Mouse (Mus musculus): Measurements from ENCODE around the gene Kif9.

Kif9 gene

DNA sequence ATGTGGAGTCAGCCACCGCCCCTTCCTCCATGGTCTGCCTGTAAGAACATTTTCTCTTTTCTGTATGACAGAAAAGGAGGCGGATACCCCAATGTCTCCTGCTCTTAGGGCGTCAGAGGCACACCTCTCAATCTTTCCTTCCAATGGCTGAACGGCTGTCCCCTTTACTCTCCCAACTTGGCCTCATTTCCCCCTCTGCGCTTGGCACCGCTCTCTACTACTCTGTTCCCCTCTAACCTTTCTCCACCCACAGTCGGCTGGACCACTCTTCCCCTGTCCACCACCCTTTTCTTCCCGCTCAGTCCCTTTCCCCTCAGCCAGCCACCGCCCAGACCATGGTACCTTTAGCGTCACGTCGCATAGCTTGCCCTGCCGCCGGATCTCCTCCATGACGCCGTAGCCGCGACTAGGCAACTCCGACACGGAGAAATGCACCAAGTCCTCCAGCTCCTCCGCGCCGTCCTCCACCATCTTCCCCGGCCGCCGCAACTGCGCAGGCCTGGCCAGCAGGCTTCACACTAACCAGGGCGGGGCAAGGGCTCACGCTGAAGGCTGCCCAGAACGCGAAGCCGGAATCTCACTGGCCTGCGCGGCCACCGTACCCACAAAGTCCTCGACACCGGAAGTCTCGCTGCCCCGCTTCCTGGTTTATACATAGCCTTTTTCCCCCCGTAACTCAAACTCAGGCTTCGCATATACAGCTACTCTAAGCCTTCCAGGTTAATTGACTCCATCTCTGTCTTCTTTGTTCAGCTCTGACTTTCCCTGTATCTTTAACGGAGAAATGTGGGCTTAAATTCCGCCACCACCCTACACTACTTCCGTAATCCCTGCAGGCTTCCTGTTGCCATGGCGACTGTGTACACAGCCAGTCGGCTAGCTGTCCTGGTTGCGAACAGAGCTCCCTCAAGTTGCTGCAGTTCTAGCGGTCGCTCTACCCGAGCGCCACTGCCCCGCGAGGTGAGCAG, at the start of gene Kif9, which contains the start of gene Klhl18:
Gene Kif9 (plus strand): TSS at position 835 of the 968 bp plus-strand sequence.
Gene Klhl18 (minus strand): TSS at position 571 of the 968 bp plus-strand sequence.
- peak; percentile 97 for DNase-seq

DNA sequence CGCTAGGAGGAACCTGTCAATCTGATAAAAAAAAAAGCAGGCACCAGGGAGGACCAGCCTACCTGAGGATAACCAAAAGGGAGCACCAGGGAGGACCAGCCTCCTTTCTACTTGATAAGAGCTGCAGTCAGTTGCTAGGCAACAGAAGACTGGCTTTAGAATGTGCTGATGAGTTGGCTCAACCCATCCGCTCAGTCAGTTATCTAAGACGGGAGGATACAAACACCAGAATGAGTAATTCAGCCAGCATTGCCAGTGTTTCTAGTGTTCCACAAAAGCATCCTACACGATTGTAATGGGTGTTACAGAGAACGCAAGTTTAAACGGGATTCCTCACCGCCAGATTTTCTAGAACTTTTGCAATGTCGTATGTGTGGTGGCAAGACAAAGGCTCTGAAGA, 45.5 kb upstream of the Kif9 start:
- DNase-seq: no peak

DNA sequence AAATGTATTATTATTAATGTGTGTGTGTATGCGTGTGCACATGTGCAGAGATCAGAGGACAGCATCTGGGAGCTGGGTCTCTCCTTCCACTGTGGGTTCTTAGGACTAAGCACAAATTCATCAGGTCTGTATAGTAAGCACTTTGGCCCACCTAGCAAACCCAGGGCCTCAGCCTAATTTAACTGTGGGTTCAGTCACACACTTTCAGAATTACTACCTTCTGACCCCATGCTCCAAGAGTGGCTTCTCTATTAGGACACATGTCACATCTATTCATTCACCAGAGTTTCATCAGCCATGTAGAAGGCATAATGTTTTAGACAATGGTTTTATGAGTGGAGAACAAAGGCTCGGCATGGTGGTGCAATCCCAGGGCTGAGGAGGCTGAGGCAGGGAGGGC, 43.7 kb upstream of the Kif9 start:
- no peak for DNase-seq

DNA sequence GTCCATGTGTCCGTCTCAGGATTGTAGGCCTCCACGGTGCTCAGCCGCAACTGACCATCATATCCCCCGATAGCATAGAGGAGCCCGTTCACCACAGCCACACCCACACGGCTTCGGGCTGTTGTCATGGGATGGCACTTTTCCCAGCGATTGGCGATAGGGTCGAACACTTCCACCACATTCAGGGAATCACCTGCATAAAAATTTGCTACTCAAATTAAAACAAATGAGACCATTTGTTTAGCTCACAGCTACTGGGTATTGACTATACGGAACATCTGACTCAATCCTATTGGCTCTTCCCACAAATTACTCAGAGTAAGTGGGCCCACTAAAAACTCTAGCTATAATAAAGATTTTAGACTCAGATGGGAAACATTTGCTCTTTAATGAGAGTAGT, 40.7 kb upstream of the Kif9 start:
- no peak for DNase-seq

DNA sequence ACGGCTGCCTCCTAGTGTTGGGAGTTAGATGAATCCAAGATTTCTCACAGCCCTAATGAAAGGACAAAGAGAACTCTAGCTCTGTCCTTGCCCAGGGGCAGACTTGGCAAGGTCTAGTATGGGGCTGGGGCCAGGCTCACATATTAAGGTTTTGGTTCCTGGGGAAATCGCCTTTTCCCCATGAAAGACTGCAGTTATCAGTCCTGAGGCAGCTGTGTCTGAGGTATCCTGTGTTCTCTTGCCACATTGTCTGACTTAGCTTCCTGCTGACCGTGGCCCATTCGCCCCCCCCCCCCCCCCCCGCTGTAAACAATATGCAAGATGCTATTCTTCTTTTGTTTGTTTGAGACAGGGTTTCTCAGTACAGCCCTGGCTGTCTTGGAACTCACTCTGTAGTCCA, 36.7 kb upstream of the Kif9 start:
- no peak for DNase-seq

DNA sequence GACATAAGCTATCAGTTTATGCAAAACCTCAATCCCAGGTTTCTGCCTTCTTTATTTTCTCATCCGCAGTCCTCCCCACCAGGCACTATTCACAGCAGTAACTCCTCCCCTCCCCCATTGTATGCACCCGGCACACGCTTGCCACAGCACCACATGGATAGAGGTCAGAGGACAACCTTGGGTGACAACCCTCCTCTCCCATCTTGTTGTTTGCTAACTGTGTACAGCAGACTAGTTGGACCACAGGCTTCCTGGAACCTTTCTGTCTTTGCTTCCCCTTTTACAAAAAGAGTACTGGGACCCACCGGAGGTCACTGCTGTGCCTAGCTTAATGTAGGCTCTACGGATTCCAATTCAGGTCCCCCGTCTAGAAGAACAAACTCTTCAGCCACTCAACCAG, 36.2 kb upstream of the Kif9 start:
- DNase-seq: no peak

DNA sequence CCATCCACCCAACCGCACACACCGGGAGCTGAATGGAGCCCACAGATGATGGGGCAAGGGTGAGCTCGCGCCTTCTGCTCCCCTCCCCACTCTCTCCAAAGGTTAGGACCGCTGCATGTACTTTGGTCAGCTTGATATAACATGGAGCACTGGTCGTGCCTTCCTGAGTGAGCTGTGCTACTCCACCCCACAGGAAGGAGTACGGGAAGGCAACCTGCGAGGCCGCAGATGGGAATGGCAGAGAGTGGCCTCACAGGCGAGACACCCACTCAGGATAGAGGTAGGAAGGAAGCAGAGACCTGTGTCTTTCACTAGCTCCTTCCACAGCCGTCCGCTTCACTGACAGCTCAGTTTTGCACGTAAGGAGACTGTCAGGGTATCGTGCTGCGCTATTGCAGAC, 28.4 kb upstream of the Kif9 start:
- DNase-seq: no peak

DNA sequence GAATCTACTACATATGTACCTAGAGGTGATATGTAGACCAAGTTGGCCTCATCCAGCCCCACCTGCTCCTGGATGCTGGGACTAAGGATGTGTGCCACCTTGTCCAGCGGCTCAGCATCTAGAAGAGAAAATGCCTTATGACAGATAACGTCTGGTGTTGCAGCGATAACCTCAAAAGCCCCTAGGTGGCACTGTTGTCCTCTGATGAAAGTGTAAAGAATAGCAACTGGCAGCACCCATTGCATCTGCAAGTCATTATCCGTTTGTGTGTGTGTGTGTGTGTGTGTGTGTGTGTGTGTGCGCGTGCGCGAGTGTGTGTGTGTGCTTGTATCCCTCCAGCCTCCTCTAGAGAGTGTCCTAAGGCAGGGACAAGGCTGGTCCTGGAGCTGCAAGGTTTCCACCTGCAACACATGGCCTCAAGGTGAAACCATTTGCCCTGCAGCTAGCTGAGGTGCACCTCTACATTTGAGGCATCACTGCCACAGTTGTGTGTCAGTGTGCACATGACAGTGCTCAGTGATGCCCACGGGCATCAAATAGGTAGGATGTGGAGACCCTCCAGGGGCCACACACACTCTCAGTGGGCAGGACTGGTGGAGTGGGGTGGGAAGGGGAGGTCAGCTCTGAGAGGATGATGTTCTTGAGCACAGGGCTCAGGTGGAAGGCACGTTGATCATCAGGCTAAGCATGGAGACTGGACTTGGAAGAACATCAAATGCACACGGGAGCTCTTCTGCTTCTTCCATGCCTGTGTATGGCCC, 27.7 kb upstream of the Kif9 start:
- peak; percentile 43 for DNase-seq

DNA sequence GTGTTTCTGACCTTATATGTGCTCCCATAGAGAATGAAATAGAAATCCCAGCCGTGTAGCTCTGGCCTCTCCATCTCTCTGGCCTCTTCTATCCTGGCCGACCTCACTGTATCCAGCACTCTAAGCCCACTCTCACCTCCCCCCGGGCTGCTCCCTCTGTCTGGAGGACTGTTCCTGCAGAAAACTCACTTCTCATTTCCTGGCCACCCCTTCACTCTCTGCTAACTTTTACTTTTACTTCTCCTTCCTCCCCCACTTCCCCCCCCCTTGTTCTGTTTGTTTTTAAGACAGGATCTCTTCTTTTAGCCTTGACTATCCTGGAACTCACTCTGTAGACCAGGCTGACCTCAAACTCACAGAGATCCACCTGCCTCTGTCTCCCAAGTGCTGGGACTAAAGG, 24.2 kb upstream of the Kif9 start:
- no peak for DNase-seq

DNA sequence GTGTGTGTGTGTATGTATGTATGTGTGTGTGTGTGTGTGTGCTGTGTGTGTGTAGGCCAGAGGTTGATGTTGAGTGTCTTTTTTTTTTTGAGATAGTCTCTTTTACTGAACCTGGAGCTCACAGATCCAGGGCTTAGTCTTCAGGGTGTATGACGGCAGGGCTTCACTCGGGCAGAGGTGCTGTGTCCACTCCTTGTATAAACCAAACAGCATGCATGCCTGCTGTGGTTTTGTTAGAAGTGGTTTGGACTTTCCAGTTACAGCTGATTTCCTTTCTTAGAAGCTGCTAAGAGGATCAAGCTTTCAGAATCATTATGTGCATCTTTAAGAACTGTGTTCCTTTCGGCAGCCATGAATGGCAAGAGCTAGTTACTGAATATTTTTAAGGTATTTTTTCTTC, 18.8 kb upstream of the Kif9 start:
- no peak for DNase-seq

DNA sequence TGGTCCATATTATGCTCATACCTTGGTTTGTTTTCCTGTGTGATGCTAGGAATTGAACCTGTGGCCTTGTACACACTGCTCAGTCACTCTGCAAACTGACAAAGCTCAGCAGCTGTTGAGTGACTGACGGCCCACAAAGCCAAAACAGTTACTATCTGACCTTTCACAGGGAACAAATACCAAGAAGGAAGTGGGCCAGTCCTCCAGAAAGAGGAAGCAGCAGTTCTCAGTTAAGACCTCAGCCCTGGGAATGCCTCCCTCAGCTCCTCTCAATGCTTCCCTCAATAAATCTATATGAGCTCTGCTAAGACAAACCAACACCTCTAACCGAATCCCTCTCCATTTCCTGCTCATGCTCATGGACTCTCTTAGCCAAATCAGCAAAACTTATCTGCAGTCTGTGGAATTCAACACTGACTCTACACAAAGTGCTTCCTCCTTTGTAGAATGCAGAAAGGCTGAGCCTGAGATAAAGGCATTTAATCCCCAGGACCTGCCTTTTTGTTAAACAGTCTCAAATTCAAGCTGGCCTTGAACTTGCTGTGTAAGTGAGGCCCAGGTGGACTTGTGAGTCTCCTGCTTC, 17.5 kb upstream of the Kif9 start:
- no peak for DNase-seq

DNA sequence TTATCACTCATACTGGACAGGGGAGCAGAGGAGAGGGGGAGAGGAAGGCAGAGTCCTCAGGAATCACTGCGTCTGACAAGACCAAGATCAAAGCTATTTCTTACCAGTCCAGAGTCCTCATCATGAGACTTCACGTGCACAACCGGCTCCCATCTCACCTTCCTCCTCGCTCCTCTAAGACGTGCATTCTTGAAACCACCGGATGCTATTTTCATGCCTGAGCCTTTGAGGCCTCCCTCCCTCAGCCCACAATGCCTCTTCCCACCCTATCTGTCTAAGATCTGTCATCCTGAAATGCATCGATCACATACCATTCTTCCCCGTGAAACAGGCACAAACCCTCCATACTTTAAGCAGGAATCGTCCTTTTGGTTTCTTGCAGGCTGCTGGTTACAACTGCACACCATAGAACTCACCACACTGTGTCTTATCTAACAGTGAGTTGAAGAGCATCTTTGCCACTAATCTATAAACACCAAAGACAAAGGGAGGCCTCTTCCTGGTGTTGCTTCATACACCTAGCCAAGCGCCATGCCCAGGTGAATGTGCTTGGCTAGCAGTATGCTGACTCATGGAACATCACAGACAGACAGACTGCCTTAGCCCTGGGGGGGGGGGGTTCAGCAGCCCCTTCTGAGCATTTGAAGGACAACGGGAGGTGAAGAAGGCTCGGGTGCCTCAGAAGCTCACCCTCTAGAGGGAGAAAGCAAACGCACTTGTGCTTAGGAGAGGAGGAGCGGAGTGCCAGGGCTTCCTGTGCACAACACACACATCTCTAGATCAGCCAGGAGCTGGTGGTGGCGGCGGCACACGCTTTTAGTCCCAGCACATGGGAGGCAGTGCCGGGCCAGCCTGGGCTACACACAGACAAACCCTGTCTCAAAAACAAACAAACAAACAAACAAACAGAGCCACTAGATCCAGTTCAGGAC, 15.6 kb upstream of the Kif9 start:
- no peak for DNase-seq

DNA sequence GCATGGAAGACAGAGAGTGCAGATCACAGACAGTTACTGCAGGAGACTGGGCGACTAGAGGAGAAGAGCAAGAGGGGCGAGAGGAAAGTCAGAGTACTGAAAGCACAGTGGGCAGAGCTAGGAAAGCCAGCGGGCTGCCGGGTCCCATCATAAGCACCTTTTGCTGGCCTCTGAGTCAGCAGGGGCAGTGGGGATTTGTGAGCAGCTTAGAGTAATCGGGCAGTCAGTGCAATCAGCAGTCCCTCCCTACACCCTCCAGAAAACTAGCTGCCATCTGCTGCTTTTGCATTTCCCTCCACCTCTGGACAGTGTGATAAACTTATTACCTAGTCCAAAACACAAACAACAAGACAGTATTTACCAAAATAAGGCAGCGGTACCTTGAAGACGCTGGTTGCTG, 14.4 kb upstream of the Kif9 start:
- no peak for DNase-seq

DNA sequence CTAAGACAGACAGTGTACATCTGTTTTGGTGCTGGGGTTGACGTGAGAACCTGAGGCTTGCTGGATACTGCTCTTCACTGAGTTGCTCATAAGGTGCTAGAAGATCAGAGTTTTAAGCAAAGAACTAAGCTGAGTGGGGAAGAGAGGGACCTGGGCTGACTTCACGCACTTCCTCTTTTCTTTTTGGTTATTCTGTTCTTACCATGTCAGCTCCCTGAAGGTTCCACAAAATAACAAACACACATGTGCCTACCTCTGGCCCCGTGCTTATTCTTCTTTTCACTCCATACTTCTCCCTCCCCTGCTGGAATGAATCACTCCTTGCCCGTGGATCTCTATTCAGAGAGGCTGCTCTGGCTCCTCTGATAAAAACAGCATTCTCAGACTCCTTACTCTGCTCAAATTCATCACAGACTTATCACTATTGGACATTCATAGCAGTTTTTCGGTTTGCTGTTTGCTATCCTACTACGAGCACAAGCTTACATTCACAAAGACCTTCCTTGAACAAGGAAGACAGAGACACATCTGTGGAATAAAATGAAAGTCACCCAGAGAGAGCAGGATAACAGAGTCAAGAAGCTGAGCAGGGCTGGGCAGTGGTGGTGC, 12.7 kb upstream of the Kif9 start:
- no peak for DNase-seq

DNA sequence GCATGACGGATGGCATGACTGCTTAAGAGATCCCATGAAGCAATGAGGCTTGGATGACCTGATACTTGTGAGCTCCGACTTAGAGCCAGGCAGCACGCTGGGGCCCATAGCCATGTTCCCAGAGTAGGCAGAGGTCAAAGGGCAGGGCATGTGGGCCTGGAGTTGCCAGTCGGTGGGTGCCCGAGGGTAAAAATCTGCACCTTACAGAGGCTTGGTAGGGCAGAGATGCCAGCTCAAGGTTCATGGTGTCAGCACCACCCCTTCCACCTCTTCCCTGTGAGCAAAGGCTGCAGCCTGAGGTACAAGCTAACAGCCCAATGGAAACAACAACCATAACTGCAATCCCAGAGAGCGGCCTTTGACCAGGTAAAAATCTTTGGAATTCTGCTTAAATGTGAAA, 11.4 kb upstream of the Kif9 start:
- DNase-seq: peak; percentile 79

DNA sequence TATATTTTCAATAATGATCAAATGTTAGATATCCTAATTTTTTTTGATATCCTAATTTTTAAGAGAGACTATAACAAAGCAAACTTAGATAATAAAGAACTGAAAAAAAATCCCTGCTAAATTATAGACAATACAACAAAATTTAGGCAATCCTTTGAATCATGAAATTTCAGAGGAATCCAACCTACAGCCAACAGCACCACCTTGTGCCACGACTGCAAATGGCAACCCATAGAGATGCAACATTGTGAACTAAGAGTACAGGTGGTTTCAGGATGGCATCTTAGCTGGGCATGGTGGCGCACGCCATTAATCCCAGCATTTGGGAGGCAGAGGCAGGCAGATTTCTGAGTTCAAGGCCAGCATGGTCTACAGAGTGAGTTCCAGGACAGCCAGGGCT, 10.6 kb upstream of the Kif9 start:
- no peak for DNase-seq

DNA sequence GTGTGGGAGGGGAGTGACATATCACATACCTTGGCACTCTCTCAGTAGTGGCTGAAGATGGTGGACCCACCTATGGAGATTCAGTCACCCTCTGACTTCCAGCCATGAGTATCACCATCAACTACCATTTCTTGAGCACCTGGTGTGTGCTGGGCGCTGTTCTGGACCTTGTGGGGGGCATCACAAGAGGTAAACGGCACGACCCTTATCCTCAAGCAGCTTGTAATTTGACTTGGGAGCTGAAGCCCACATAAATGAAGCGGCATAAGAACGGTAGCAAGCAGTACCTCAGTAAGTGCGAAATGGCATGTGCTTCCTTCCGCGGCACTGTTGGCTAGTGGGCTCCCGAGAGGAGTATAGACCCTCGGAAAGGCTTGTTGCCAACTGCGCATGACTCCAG, 1.2 kb downstream of the Kif9 start:
- DNase-seq: no peak

DNA sequence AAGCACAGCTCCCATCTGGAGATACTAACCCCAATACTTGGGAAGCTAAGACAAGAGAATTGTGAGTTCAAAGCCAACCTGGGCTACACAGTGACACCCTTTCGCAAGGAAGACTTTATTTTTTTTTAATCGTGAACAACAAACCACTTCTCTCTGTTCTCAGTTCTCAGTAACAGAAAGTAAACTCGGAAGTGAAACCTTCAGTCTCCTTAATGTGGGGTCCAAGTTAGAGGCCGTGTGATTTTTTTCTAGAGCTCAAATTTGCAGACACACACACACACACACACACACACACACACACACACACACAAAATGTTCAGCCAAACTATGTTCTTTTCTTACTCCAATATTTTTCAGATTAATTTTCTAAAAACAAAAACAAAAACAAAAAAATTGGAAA, 1.9 kb downstream of the Kif9 start:
- no peak for DNase-seq

DNA sequence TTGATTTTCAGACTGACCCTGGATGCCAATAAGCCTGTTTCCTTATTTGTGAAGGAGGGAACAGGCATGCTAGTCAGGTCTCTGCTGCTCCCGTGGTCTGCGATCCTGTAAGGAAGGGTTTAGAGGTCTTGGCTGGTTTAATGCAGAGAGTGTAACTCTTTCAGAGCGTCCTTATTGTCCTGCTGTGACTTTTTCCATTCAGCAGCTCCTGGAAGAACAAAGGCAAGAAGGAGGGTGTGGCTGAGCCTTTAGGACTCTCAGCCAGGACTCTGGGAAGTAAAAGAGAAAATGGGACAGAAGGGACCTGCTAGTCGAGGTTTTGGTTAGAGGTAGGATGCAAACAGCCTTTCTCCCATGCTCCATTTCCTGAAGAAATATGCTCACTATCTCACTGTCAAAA, 12.1 kb downstream of the Kif9 start:
- no peak for DNase-seq

DNA sequence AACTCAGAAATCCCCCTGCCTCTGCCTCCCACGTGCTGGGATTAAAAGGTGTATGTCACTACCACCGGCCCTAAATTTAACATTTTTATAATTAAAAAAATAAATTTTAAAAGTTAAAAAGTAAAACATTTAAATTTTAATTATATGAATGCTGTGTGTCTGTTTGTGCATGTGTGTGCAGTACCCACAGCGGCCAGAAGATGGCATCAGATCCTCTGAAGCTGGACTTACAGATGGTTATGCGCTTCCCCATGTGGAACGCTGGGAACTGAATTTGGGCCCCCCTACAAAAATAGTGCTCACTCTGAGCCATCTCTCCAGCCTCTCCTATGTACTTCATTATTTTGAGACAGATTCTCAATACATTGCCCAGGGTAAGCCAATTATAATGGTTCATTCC, 14.2 kb downstream of the Kif9 start:
- no peak for DNase-seq

DNA sequence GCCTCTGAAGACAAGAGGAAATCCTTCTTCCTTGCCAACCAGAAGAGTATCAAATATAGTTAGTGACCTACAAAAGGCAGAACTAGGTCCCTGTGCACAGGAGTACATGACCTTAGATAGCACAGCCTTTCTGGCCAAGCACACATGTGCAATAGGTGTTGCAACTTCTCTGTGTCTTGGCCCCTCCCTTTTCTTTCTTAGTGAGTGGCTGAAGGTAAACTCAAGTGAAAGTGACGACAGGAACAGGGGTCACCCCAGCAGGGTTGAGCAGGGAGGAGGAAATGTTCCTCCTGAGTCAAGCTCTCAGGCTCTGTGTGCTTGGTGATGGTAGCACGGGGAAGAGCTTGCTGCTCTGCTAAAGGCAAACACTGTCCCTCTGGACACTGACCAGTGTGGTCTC, 49.0 kb downstream of the Kif9 start:
- DNase-seq: no peak

Data from kidney, adult 11 months (tissue).